Mouse (Mus musculus): Measurements from ENCODE around the gene Sco2. TPM values are rescaled to one million over a fixed set of nuclear protein-coding genes. Genes with fewer than 3 reads are reported as not detected.
A peak's percentile ranks its signal among the peaks of the same experiment; 100 is the strongest.

The Sco2 gene
- 10 to 100 TPM; 28.5 to 29.1 TPM for total RNA-seq (2021)
- long read RNA-seq, experiment 1, transcript Sco2-201 (3 exons, 1,145 nt) = major isoform, 10 of 23 reads
- long read RNA-seq, experiment 1, partial matches to known transcripts = 0 of 23 reads
- long read RNA-seq, experiment 1, other reads (novel, unspliced or antisense) = 11 of 23 reads
- long read RNA-seq, experiment 2, transcript Sco2-201 (3 exons, 1,145 nt) = major isoform, 7 of 12 reads
- long read RNA-seq, experiment 2, partial matches to known transcripts = 0 of 12 reads
- long read RNA-seq, experiment 2, other reads (novel, unspliced or antisense) = 4 of 12 reads

DNA sequence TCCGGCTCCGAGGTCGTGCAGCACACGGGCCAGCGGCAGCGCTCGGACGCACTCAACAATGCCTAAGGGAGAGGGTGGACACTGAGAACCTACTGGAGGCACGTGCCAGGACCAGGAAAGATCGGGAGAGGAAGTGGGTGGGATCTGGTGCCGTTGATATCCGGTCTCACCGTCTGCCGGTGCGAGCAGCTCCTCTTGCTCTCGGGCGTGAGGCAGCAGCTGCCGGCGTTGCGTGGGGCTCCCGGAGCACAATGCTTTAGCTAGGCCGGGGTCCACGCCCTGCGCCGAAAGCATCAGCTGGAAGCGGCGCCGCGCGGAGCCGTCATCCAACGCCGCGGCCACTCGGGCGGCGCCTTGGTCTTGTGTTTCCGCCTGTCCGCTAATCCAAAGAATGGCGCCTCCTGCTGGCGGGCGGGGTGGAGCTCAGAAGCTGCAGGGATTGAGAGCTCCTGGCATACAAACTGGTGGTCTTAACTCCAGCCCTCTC is at the start of gene Sco2:
Gene Sco2, minus strand, starts transcription at position 85 of the 487 bp plus-strand sequence.
- H3K27ac ChIP-seq = peak within 1 kb of the TSS; percentile 98
- peak; percentile 94 for TF ChIP-seq CTCF (IDR thresholded peaks at IDR 0.05)
- intact Hi-C loops (cut with DNase I) = loop anchor here (1.0 to 5.0 kb wide), 3 partner anchors 17 to 93 kb away; partner anchors contain the start of gene Sbf1
- DNase-seq (ENCODE audit: extremely low spot score in 1 of 2, low spot score in 2 of 2) = peak; percentile 90 to 94
- peak within 1 kb of the TSS; percentile 83 for H3K4me3 ChIP-seq

DNA sequence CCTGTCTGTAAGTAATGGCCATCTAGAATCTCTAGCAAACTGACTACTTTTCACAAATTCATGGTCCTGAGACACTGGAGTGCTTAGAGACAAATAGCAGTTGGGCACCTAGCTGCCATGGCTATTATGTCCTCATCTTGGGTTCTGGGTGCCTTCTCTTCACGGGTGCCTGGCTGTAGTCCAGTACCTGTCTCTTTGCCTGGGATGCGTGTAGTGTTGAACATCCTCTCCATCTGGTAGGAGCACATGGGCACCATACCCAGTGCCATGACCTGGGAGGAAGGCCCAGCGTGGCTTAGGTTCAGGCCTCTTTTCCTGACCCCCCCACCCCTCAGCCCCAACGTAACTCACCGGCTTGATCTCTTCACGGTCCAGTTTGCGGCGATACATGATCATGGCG is 48.3 kb upstream of the Sco2 start:
- Histone ChIP-seq H3K27ac (no peak overlapping the region), H3K4me3 (no peak overlapping the region)
- DNase-seq (ENCODE audit: extremely low spot score in 1 of 2, low spot score in 2 of 2) = no peak
- intact Hi-C loops (cut with DNase I) = no loop called here
- TF ChIP-seq CTCF (IDR thresholded peaks at IDR 0.05) = no peak

DNA sequence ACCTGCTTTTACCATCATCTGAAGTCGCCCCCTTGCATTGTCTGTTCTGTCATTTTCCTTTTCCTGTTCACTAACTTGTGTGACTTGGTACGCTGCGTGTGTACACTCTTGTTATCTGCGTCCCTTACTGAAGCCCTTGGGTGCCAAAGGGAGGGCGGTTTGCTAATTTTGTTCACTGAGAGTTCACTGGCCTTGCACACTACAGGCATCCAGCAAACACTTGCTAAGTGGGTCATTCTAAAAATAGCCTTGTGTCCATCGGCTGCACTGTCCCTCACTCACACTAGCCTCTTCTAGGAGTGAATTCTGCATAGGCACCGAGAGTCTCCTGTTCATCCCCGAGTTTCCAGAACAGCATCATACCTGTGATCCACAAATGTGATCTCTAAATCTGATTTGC is 41.6 kb upstream of the Sco2 start:
- intact Hi-C loops (cut with DNase I) = no loop called here
- Histone ChIP-seq H3K27ac (no peak overlapping the region), H3K4me3 (no peak overlapping the region)
- TF ChIP-seq CTCF (IDR thresholded peaks at IDR 0.05) = no peak
- DNase-seq (ENCODE audit: extremely low spot score in 1 of 2, low spot score in 2 of 2) = no peak

DNA sequence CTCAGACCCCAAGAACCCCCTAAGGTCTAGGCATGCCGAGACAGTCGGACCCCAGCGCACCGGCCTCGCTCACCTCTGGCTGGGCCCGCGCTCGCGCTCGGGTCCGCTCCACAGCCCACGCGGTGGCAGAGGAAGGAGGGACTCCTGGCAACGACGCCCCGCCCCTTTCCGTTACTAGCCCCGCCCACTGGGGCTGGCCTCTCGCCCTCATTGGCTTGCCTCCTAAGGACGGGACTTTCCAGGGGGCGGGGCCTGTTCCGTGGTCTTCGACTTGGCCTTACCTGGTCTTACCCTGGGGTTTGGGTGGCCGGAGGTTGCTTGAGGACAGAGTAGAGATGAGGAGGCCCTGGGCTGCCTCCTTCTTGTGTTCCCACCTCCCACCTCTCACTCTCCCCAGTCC is 36.5 kb upstream of the Sco2 start, which contains the start of gene Syce3:
Gene Syce3, minus strand, starts transcription at position 386 of the 400 bp plus-strand sequence.
- DNase-seq (ENCODE audit: extremely low spot score in 1 of 2, low spot score in 2 of 2) = no peak
- no peak within 1 kb of the TSS for H3K4me3 ChIP-seq
- intact Hi-C loops (cut with DNase I) = no loop called here
- H3K27ac ChIP-seq = no peak within 1 kb of the TSS
- no peak for TF ChIP-seq CTCF (IDR thresholded peaks at IDR 0.05)

DNA sequence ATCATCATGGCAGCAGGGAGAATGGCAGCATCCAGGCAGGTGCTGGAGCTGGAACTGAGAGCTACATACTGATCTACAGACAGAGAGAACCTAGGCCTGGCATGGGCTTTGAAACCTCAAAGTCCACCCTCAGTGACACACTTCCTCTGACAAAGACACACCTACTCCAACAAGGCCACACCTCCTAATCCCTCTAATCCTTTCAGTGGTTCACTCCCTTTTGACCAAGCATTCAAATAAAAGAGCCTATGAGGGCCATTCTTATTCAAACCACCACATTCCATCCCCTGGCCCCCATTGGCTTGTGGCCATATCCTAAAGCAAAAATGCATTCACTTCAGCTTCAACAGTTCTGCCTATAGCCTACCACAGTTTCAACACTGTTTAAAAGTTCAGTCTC is 33.0 kb upstream of the Sco2 start:
- intact Hi-C loops (cut with DNase I) = no loop called here
- Histone ChIP-seq H3K4me3 (no peak overlapping the region), H3K27ac (no peak overlapping the region)
- DNase-seq (ENCODE audit: extremely low spot score in 1 of 2, low spot score in 2 of 2) = no peak
- no peak for TF ChIP-seq CTCF (IDR thresholded peaks at IDR 0.05)

DNA sequence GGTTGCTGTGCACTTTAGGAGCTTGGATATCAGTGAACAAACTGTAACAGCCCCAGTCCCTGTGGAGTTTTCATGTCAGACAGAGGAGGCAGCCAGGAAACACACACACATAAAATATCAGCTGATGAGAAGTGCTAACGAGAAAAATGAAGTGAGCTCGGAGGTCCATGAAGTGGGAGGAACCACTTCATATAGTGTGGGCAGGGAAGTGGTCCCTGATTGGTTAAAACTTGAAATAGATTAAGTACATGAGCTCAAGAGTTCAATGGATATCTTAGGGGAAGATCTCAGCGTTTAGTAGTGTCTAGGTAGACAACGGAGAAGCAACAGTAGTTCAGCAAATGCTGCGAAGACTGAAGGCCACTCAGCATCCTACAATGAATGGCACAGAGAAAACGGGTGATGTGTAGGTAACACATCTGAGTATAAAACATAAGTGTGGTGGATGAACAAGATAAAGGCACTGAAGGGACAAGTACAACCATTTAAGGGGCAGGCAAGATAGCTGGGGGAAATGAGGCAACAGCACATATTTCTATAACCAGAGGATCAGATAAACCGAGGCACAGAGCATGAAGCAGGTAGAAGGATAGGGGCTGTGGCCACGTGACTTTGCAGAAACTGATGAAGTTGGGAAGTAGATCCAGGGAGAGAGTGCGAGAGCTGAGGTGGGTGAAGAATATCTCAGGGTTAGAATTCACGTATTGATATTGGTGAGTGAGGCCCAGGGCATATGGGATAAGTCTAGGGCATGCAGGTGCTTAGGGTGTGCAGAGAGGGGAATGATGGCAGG is 31.4 kb upstream of the Sco2 start:
- Histone ChIP-seq H3K27ac (no peak overlapping the region), H3K4me3 (no peak overlapping the region)
- intact Hi-C loops (cut with DNase I) = no loop called here
- no peak for DNase-seq (ENCODE audit: extremely low spot score in 1 of 2, low spot score in 2 of 2)
- no peak for TF ChIP-seq CTCF (IDR thresholded peaks at IDR 0.05)

DNA sequence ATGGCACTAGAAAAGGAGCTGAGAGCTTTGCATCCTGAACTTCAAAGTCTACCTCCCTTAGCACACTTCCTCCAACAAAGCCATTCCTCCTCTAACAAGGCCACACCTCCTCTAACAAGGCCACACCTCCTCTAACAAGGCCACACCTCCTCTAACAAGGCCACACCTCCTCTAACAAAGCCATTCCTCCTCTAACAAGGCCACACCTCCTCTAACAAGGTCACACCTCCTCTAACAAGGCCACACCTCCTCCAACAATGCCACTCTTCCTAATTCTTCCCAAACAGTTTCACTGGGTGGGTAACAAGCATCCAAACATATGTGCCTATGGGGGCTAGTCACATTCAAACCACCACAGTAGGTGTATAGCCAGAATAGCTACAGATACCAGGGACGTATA is 28.8 kb upstream of the Sco2 start:
- TF ChIP-seq CTCF (IDR thresholded peaks at IDR 0.05) = no peak
- DNase-seq (ENCODE audit: extremely low spot score in 1 of 2, low spot score in 2 of 2) = no peak
- intact Hi-C loops (cut with DNase I) = no loop called here
- H3K27ac ChIP-seq = no peak overlapping the region
- H3K4me3 ChIP-seq = no peak overlapping the region

DNA sequence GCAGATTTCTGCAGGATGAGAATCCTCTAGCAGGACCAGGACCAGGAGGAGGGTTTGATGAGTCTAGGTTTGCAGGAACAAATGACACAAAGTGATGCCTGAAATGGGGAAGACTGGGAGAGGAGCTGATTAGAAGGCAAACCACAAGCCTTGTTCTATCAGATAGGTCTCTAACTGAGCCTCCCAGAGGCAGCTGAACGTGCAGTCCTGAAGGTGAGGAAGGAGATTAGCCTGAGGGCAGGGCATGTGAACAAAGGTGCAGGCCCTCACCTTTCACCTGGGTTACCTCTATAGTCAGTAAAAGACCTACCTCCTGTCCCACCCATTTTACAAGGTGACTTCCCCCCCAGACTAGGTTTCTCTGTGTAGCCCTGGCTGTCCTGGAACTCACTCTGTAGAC is 26.1 kb upstream of the Sco2 start:
- Histone ChIP-seq H3K4me3 (no peak overlapping the region), H3K27ac (no peak overlapping the region)
- intact Hi-C loops (cut with DNase I) = no loop called here
- TF ChIP-seq CTCF (IDR thresholded peaks at IDR 0.05) = no peak
- DNase-seq (ENCODE audit: extremely low spot score in 1 of 2, low spot score in 2 of 2) = no peak

DNA sequence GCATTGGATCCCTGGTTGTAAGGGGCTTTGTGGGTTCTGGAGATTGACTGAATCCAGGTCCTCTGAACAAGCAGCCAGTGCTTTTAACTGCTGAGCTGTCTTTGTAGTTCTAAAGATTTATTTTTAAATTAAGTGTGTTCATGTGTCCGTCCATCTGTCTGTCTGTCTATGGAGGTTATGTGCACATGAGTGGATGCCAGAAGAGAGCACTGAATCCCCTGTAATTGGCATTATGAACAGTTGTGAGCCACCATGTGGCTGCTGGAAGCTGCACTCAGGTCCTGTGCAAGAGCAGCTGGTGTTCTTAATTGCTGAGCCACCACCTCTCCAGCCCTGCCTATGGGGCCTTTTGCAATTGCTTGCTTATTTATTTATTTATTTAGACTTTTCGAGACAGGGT is 24.5 kb upstream of the Sco2 start:
- no peak overlapping the region for H3K27ac ChIP-seq
- no peak for TF ChIP-seq CTCF (IDR thresholded peaks at IDR 0.05)
- H3K4me3 ChIP-seq = no peak overlapping the region
- DNase-seq (ENCODE audit: extremely low spot score in 1 of 2, low spot score in 2 of 2) = no peak
- intact Hi-C loops (cut with DNase I) = no loop called here

DNA sequence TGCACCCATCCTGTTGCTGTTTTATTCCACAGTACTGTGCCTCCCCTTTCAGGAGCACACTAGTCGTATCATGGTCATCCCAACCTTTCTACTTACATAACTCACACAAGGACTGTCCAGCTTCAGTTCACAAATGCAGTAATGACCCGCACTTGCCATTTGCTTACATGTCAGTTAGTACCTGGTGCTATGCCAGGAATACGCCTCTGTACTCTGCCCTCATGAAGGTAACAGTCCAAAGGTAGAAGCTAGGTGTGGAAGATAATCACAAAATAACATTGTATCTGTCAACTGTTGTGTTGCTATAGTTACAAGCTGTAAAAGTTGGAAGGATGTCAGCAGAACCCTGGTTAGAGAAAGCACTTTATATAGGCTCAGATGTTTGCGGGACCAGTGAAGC is 23.2 kb upstream of the Sco2 start:
- no peak for DNase-seq (ENCODE audit: extremely low spot score in 1 of 2, low spot score in 2 of 2)
- Histone ChIP-seq H3K4me3 (no peak overlapping the region), H3K27ac (no peak overlapping the region)
- intact Hi-C loops (cut with DNase I) = no loop called here
- TF ChIP-seq CTCF (IDR thresholded peaks at IDR 0.05) = no peak

DNA sequence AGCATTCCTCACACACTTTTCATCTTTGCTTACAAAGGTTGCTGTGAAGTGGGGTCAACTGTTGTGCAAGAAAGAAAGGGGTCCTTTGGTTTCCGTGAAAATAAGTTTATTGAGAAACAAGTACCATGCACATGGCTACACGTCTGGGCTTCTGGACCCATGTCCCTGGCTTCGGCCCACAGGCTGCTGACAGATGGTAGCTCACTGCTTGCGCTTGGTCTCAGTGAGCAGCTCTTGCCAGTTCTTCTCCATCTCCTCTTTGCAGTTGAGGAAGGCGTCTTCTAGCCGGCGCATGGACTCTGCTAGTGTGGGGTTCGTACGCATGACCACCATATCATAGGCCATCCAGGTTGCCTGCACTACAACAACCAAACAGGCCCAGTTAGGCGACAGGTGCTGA is 16.4 kb upstream of the Sco2 start:
- Histone ChIP-seq H3K27ac (no peak overlapping the region), H3K4me3 (no peak overlapping the region)
- intact Hi-C loops (cut with DNase I) = no loop called here
- no peak for DNase-seq (ENCODE audit: extremely low spot score in 1 of 2, low spot score in 2 of 2)
- no peak for TF ChIP-seq CTCF (IDR thresholded peaks at IDR 0.05)

DNA sequence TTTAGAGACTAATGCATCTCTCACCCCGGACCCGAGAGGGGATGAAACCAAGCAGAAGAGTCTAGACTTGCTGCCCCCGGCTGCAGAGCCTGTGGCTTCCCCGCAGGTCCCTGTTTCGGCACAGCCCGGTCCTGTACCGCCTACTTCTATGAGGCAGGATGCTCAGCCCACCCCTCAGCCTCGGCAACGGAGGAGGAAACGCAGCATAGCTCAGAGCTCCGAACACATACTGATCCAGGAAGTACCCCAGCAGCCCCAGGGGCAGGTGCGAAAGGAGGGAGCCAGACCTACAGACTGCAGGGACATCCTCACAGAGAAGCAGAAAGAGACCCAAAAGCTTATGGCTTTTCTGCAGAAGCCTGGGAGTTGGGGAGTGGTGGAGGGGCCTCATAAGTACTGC is 13.5 kb upstream of the Sco2 start:
- no peak for DNase-seq (ENCODE audit: extremely low spot score in 1 of 2, low spot score in 2 of 2)
- Histone ChIP-seq H3K4me3 (no peak overlapping the region), H3K27ac (no peak overlapping the region)
- intact Hi-C loops (cut with DNase I) = no loop called here
- no peak for TF ChIP-seq CTCF (IDR thresholded peaks at IDR 0.05)
